Mouse (Mus musculus) A20 (cell line): Measurements from ENCODE around the gene Tmem82.
A peak's percentile ranks its signal among the peaks of the same experiment; 100 is the strongest.

Experiments used
- DNase-seq: peaks from one replicate; pipeline ENCODE4 v3.0.0-alpha.2; 2011; ENCODE audit warnings: low read depth, low spot score

Gene Tmem82

GRCm38 (mm10) chr4:141618565-141619243 lies at the start of gene Tmem82:
TSS of gene Tmem82 (minus strand) at chr4:141618633.
- peak; percentile 74 for DNase-seq

GRCm38 (mm10) chr4:141664799-141665198 lies 46.4 kb upstream of the Tmem82 start, which contains the start of gene Plekhm2:
TSS of gene Plekhm2 (minus strand) at chr4:141664899.
- DNase-seq, result no peak

- DNase-seq, result peak; percentile 67
Measured at GRCm38 (mm10) chr4:141664011-141664745, 45.7 kb upstream of the Tmem82 start.

GRCm38 (mm10) chr4:141663122-141663931 lies 44.9 kb upstream of the Tmem82 start:
- DNase-seq, result peak; percentile 41

GRCm38 (mm10) chr4:141660884-141661283 lies 42.5 kb upstream of the Tmem82 start:
- no peak for DNase-seq

GRCm38 (mm10) chr4:141659739-141660138 lies 41.3 kb upstream of the Tmem82 start:
- peak; percentile 43 for DNase-seq

GRCm38 (mm10) chr4:141658846-141659484 lies 40.5 kb upstream of the Tmem82 start:
- DNase-seq, result no peak

DNA sequence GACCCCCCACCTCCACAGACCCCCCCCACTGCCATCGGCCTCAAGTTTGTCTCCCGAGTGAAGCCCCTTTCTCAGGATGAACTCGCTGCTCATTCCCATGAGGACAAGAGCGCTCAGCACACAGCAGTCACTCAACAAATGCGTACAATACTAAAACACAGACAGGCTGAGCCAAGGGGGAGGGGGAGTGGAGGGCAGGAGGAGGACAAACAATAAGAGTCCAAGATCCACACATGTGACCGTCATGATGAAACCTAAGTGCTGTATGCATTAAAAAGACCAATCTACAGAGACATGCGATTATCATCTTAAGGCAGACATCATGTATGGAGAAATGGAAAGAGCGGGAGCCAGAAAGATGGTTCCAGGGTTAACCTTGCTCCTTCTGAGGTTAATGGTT lies 38.5 kb upstream of the Tmem82 start:
- DNase-seq, result no peak

DNA sequence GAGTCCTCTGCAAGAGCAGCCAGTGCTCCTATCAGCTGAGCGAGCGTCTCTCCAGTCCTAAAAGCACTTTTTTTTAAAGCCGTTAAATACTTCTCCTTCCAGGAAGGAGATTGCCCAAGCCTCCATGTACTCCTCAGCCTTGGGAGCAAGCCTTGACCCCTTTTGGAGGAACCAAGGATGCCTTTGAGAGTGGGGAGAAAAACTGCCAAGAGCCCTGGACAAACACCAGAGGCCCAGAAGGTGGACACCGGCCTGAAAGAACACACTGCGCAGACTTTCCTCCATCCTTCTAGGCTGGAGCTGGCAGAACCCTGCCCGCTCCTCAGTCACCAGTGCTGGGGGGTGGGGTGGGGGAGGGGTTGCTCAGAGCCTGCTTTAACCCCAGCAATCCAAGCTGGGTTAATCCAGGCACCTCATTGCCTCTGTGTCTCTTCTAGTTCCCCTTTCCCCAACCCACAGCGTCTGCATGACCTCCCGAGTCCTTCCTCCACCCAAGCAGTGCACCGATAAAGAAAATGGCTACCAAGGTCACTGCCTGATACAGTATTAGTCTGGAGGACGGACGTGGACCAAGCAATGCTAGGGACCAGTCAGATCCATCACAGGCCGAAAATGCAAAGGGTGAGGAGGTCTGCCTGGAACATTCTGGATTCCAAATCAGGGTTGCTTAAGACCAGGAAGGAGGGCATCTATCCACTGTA lies 37.6 kb upstream of the Tmem82 start:
- DNase-seq, result no peak

DNA sequence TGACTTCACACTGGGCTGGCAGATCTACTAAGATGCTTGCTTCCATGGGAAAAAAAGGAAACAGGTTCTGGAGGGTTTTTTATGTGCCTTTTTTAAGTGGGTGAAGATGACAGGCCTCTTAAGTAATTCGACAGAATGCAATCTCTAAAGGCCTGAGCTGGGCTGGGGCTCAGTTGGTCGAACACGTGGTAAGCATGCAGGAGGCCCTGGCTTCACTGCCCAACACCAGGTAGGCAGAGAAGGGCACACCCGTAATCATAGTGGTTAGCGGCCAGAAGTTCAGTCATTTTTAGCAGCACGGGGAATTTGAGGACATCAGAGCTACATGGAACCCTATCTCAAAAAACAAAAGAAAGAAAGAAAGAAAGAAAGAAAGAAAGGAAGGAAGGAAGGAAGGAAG lies 36.1 kb upstream of the Tmem82 start:
- DNase-seq, result no peak

DNA sequence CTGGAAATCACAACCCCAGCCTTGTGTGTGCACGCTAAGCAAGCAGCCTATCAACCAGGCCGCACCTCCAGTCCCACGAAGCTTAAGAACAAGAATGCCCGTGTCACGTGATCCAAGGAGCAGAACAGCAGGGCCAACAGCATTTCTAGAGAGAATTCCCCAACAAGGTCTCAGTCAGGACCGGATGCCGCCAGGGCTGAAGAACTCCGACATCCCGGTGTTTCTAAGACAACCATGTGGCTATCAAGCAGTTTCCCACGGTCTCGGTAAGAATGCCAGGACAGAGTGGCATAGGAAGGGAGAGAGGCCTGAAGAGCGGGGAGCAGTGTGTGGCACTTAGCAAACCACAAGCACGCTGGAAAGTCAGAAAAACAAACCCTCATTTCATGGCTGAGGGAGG lies 35.4 kb upstream of the Tmem82 start:
- DNase-seq, result no peak

DNA sequence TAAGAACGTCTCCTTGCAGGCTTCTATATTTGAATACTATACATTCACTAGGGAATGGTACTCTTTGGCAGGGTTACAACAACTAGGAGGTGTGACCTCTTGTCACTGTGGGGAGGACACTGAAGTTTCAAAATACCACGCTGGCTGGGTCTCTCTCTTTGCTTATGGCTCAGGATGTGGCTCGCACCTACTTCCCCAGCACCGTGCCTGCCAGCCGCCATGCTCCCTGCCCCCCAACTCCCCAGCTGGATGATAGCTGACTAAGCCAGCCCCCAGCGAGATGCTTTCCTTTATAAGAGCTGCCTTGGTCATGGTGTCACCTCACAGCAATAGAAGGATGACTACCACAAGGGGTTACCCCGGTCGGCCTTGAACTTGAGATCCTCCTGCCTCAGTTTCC lies 34.6 kb upstream of the Tmem82 start:
- no peak for DNase-seq

- DNase-seq, result no peak
Measured at GRCm38 (mm10) chr4:141651944-141652343, 33.5 kb upstream of the Tmem82 start.

DNA sequence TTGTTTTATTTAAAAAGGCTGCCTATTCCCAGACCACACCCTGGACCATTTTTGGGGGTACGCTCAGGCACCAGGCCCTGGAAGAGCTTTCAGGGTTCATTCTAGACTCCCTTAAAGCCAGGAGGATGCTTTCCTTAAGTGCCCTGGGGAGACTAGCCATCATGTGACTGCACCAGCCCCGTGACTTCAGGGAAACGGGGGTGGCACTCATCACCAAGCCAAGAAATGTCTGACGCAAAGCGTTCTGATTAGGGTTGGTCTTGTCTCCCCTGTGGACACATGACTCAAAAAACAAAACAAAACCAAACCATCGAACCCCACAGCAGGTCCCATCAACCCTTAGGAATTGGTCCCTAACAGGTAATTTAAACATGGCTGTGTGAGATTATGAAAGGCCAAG lies 32.9 kb upstream of the Tmem82 start:
- DNase-seq, result no peak

GRCm38 (mm10) chr4:141649244-141649643 lies 30.8 kb upstream of the Tmem82 start:
- DNase-seq, result no peak

DNA sequence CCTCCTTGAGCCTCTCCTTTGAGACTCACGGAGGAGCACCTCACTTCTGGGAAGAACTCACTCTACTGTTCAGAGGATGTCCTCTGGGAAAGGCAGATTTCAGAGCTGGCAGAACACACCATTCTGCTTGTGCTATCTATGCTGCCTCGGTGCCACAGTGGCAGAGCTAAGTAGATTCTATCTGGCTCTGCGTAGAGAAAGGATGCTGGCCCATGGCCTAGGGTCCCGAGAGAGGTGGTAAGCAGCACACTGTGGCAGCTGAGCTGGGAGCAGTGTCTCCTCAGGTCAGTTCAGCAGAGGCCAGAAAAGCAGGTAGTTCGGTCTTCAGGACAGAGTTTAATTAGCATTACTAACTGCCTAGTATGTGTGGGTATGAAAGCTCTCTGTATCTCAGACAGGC lies 29.8 kb upstream of the Tmem82 start:
- no peak for DNase-seq

GRCm38 (mm10) chr4:141647187-141647586 lies 28.8 kb upstream of the Tmem82 start:
- DNase-seq, result no peak

DNA sequence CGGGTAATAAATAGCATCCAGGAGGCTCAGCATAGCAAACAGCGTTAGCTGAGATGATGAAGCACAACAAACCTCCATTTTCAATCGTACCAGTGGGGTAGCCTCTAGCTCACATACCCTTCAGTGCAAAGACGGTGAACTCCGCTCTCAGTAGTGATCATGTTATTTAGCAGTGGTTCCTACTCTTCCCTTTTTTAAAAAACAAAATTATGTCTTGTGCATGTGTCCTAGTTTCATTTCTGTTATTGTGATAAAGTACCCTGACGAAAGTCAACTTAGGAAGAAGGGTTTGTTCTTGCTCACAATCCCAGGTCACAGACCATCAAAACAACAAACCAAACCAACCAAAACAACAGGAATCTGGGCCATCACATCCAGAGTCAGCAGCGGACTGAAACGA lies 27.6 kb upstream of the Tmem82 start:
- DNase-seq, result no peak

GRCm38 (mm10) chr4:141643118-141643855 lies 24.9 kb upstream of the Tmem82 start:
- DNase-seq, result no peak

DNA sequence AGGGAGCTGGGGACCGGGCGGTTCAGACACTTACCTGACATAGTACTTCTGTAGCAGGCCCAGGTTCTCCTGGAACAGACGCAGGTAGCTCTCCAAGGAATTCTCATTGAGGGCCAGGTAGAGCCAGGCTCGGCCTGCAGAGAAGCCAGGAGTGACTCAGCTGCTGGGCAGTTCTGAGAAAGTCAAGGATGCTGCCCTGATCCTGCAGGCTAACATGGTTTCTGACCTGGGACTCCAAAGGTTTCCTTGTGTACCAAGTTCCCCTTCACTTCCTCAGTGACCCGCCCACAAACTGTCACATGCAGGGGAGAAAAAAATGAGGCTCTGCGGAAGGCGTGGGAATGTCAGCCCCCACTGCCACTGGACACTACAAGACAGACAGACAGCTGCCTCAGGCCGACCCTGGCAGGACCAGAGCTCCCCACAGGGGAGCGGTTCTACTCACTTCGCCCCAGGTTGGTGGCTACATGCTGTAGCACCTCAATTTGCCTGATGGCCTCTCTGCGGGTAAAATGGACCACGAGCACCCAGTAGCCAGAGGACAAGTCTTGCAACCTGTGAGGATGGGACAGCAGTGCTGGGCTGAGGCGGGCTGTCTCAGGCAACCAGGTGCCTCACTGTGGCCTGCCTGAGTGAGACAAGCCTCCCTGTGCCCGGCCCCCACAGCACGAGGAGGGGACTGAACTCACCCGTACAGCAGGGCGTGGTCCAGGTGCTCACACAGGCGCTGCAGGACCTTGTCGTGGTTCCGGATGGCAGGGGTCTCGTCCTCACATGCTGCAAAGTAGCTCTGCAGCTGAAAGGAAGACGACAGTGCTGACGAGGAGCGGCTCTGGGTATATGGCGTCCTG lies 23.8 kb upstream of the Tmem82 start:
- no peak for DNase-seq
